Mouse (Mus musculus) ovary, postnatal 14 days (tissue): ENCODE measurements around the gene Sema3a.

ENCODE experiments used
- DNase-seq: peaks from one replicate; pipeline ENCODE4 v3.0.0; 2022; ENCODE audit warnings: low spot score

Sema3a gene

GRCm38 (mm10) chr5:13125241-13125692 is at the start of gene Sema3a:
Gene Sema3a (plus strand): TSS chr5:13125414.
- peak; percentile 2 for DNase-seq

GRCm38 (mm10) chr5:13084777-13085439 is 40.3 kb upstream of the Sema3a start:
- DNase-seq: no peak

GRCm38 (mm10) chr5:13090431-13090830 is 34.8 kb upstream of the Sema3a start:
- DNase-seq: no peak

- no peak for DNase-seq
These were observed 15.7 kb upstream of the Sema3a start for GRCm38 (mm10) chr5:13109522-13109921.

GRCm38 (mm10) chr5:13117236-13117635 is 8.0 kb upstream of the Sema3a start:
- DNase-seq: no peak

GRCm38 (mm10) chr5:13125757-13126156 is 543 bp downstream of the Sema3a start:
- DNase-seq: no peak

GRCm38 (mm10) chr5:13126196-13126595 is 982 bp downstream of the Sema3a start:
- no peak for DNase-seq

GRCm38 (mm10) chr5:13127121-13127520 is 1.9 kb downstream of the Sema3a start:
- DNase-seq: no peak

GRCm38 (mm10) chr5:13144733-13145457 is 19.7 kb downstream of the Sema3a start:
- DNase-seq: no peak

- DNase-seq: no peak
These were observed 24.7 kb downstream of the Sema3a start for GRCm38 (mm10) chr5:13149909-13150308.

GRCm38 (mm10) chr5:13151002-13151401 is 25.8 kb downstream of the Sema3a start:
- no peak for DNase-seq

- no peak for DNase-seq
These were observed 32.8 kb downstream of the Sema3a start for GRCm38 (mm10) chr5:13157761-13158612.

GRCm38 (mm10) chr5:13182186-13182585 is 57.0 kb downstream of the Sema3a start:
- no peak for DNase-seq

- DNase-seq: no peak
These were observed 72.7 kb downstream of the Sema3a start for GRCm38 (mm10) chr5:13197886-13198285.

- no peak for DNase-seq
These were observed 74.5 kb downstream of the Sema3a start for GRCm38 (mm10) chr5:13199709-13200108.

GRCm38 (mm10) chr5:13255353-13255752 is 130.1 kb downstream of the Sema3a start:
- DNase-seq: no peak

GRCm38 (mm10) chr5:13256321-13256720 is 131.1 kb downstream of the Sema3a start:
- no peak for DNase-seq

- DNase-seq: no peak
These were observed 137.9 kb downstream of the Sema3a start for GRCm38 (mm10) chr5:13263087-13263486.

- no peak for DNase-seq
These were observed 138.3 kb downstream of the Sema3a start for GRCm38 (mm10) chr5:13263539-13263938.

- no peak for DNase-seq
These were observed 187.5 kb downstream of the Sema3a start for GRCm38 (mm10) chr5:13312667-13313066.

- no peak for DNase-seq
These were observed 188.8 kb downstream of the Sema3a start for GRCm38 (mm10) chr5:13313977-13314376.

- DNase-seq: no peak
These were observed 193.7 kb downstream of the Sema3a start for GRCm38 (mm10) chr5:13318728-13319429.
